17 mouse cellular contexts compared by ENCODE assay signal in genomic region chr2:114486980-114487379, GRCm38 (mm10).
DNase-seq lines count a peak whose midpoint lies in the region; ATAC-seq and TF ChIP-seq lines count a peak whose summit lies in the region.
"Had no signal": no experiment of that assay in that cellular context is flagged by ENCODE, and none has a peak within 500 bp of the region (broad histone marks: within the 10 kb centered on the region; RNA-seq: fewer than 3 reads in every experiment).

No protein-coding gene starts in this region.

- no peak overlapping the region for H3K9ac ChIP-seq in forebrain, embryonic 14.5 days (ENCODE audit: low read length)
- no peak overlapping the region for H3K9ac ChIP-seq in forebrain, embryonic 13.5 days
- no peak overlapping the region for H3K9ac ChIP-seq in kidney, embryonic 15.5 days
- H3K9ac ChIP-seq: embryonic facial prominence, embryonic 15.5 days; stomach, embryonic 15.5 days had no signal

- H3K4me3 ChIP-seq in forebrain, embryonic 14.5 days (ENCODE audit: low read depth, low read length), result no peak overlapping the region
- no peak overlapping the region for H3K4me3 ChIP-seq in forebrain, embryonic 13.5 days
- no peak overlapping the region for H3K4me3 ChIP-seq in kidney, embryonic 15.5 days (replicated peaks)
- H3K4me3 ChIP-seq: embryonic facial prominence, embryonic 15.5 days; hindbrain, embryonic 10.5 days; stomach, embryonic 15.5 days had no signal

- H3K4me2 ChIP-seq in forebrain, embryonic 14.5 days (ENCODE audit: low read length), result no peak overlapping the region
- no peak overlapping the region for H3K4me2 ChIP-seq in forebrain, embryonic 13.5 days
- no peak overlapping the region for H3K4me2 ChIP-seq in kidney, embryonic 15.5 days
- H3K4me2 ChIP-seq: embryonic facial prominence, embryonic 15.5 days; liver, embryonic 11.5 days; stomach, embryonic 15.5 days had no signal

- peak; percentile 34 for DNase-seq in forebrain, embryonic 14.5 days (ENCODE audit: low spot score)
- DNase-seq in kidney, postnatal 10 days, result peak; percentile 8
- DNase-seq in brain, embryonic 14.5 days (ENCODE audit: low read depth), result peak; percentile 19
- peak; percentile 10 to 16 for DNase-seq in cerebellum, postnatal 25 days
- no peak for DNase-seq in left cerebral cortex, adult 9 months (ENCODE audit: low spot score in 2 of 2)
- DNase-seq: adrenal gland, postnatal 36 days; left cerebral cortex, postnatal 4 days; lung, adult 18-20 months; lung, postnatal 36 days; retina, postnatal 1 day; thymus, adult 2 months had no signal

- no peak for ATAC-seq in forebrain, embryonic 14.5 days
- ATAC-seq in forebrain, embryonic 13.5 days, result no peak
- no peak for ATAC-seq in kidney, embryonic 15.5 days (replicated peaks; ENCODE audit: low FRiP score)

- H3K27ac ChIP-seq in forebrain, embryonic 14.5 days (ENCODE audit: low read depth, low read length), result no peak overlapping the region
- no peak overlapping the region for H3K27ac ChIP-seq in forebrain, embryonic 13.5 days
- H3K27ac ChIP-seq in kidney, embryonic 15.5 days, result no peak overlapping the region
- H3K27ac ChIP-seq: embryonic facial prominence, embryonic 15.5 days; hindbrain, embryonic 10.5 days; stomach, embryonic 15.5 days had no signal

- H3K27me3 ChIP-seq in forebrain, embryonic 14.5 days (replicated peaks; ENCODE audit: control insufficient read depth, insufficient read depth, low read length), result no peaks in the 10 kb centered on the region
- no peaks in the 10 kb centered on the region for H3K27me3 ChIP-seq in forebrain, embryonic 13.5 days
- no peaks in the 10 kb centered on the region for H3K27me3 ChIP-seq in kidney, embryonic 15.5 days
- H3K27me3 ChIP-seq: embryonic facial prominence, embryonic 15.5 days; stomach, embryonic 15.5 days had no signal

- H3K4me1 ChIP-seq in forebrain, embryonic 14.5 days (ENCODE audit: control insufficient read depth, insufficient read depth, low read length), result no peaks in the 10 kb centered on the region
- H3K4me1 ChIP-seq in forebrain, embryonic 13.5 days, result no peaks in the 10 kb centered on the region
- no peaks in the 10 kb centered on the region for H3K4me1 ChIP-seq in kidney, embryonic 15.5 days
- H3K4me1 ChIP-seq: embryonic facial prominence, embryonic 15.5 days; hindbrain, embryonic 10.5 days; stomach, embryonic 15.5 days had no signal

- H3K9me3 ChIP-seq in forebrain, embryonic 14.5 days (replicated peaks; ENCODE audit: control insufficient read depth, low read length), result no peaks in the 10 kb centered on the region
- no peaks in the 10 kb centered on the region for H3K9me3 ChIP-seq in forebrain, embryonic 13.5 days (replicated peaks)
- H3K9me3 ChIP-seq in kidney, embryonic 15.5 days (replicated peaks), result no peaks in the 10 kb centered on the region
- H3K9me3 ChIP-seq: embryonic facial prominence, embryonic 15.5 days; hindbrain, embryonic 10.5 days; stomach, embryonic 15.5 days had no signal

- TF ChIP-seq CTCF in brain, embryonic 14.5 days (IDR thresholded peaks at IDR 0.05; ENCODE audit: borderline replicate concordance, extremely low read depth, insufficient read depth, insufficient read length), result no peak

- TF ChIP-seq POLR2A in brain, embryonic 14.5 days (IDR thresholded peaks at IDR 0.05; ENCODE audit: borderline replicate concordance, extremely low read depth, insufficient read depth, insufficient read length, poor library complexity, severe bottlenecking), result no peak

- H3K36me3 ChIP-seq in forebrain, embryonic 14.5 days (ENCODE audit: control insufficient read depth, insufficient read depth, low read length), result no peaks in the 10 kb centered on the region
- H3K36me3 ChIP-seq in forebrain, embryonic 13.5 days (ENCODE audit: poor library complexity, severe bottlenecking), result no peaks in the 10 kb centered on the region
- no peaks in the 10 kb centered on the region for H3K36me3 ChIP-seq in kidney, embryonic 15.5 days
- H3K36me3 ChIP-seq: embryonic facial prominence, embryonic 15.5 days; hindbrain, embryonic 10.5 days; stomach, embryonic 15.5 days had no signal

Comparison
In these comparisons a context has a peak if more than half of its experiments do, and no peak if none do; other contexts are left out.
1. DNase-seq: peak in forebrain, embryonic 14.5 days (single experiment), kidney, postnatal 10 days (single experiment), brain, embryonic 14.5 days (single experiment) and cerebellum, postnatal 25 days (2 of 2); none in left cerebral cortex, adult 9 months (0 of 2).